Mouse (Mus musculus) midbrain, embryonic 13.5 days (tissue): ENCODE measurements around the gene Klkb1. TPM values are rescaled to one million over a fixed set of nuclear protein-coding genes. Genes with fewer than 3 reads are reported as not detected.

Source experiments
- ATAC-seq: fragments of 200-750 bp; cut with Nextera tagmentation; 2 replicates; pipeline ENCODE4 v1.8.0; 2017; ENCODE audit warnings: mild to moderate bottlenecking, moderate TSS enrichment, moderate library complexity
- H3K27ac ChIP-seq: fragments of 300-500 bp; sonication (generic); 2 replicates; pipeline ENCODE4 v1.5.1; 2015; ENCODE audit warnings: inconsistent platforms, mild to moderate bottlenecking, moderate library complexity
- H3K27me3 ChIP-seq: fragments of 300-500 bp; sonication (generic); 2 replicates; pipeline ENCODE4 v1.6.1; 2015; ENCODE audit warnings: mild to moderate bottlenecking, inconsistent platforms
- H3K36me3 ChIP-seq: fragments of 300-500 bp; sonication (generic); 2 replicates; pipeline ENCODE4 v1.6.1; 2015; ENCODE audit warnings: mild to moderate bottlenecking, inconsistent platforms
- H3K4me1 ChIP-seq: fragments of 300-500 bp; sonication (generic); replicated peaks from 2 replicates; pipeline ENCODE4 v1.6.1; 2015; ENCODE audit warnings: inconsistent platforms
- H3K4me2 ChIP-seq: fragments of 300-500 bp; sonication (generic); replicated peaks from 2 replicates; pipeline ENCODE4 v1.6.1; 2015; ENCODE audit warnings: moderate library complexity, mild to moderate bottlenecking, inconsistent platforms
- H3K4me3 ChIP-seq: fragments of 300-500 bp; sonication (generic); replicated peaks from 2 replicates; pipeline ENCODE4 v1.5.1; 2015; ENCODE audit warnings: mild to moderate bottlenecking, inconsistent platforms
- H3K9ac ChIP-seq: fragments of 300-500 bp; sonication (generic); replicated peaks from 2 replicates; pipeline ENCODE4 v1.6.1; 2015; ENCODE audit warnings: mild to moderate bottlenecking, inconsistent platforms
- H3K9me3 ChIP-seq: fragments of 300-500 bp; sonication (generic); 2 replicates; pipeline ENCODE4 v1.6.1; 2016; ENCODE audit warnings: mild to moderate bottlenecking, inconsistent platforms
- WGBS: fragments of 180-500 bp; shearing (Covaris S2); methylation state at CpG from one replicate; pipeline ENCODE4 v1.1.7; 2015; 5-methylcytosine and 5-hydroxymethylcytosine counted together
- polyA plus RNA-seq: library from polyadenylated mRNA; unstranded; fragments of >200 nt; fragmentation: Nextera tagmentation; extraction: Ambion mirVana; gene quantifications from 2 replicates; pipeline ENCODE4 v1.2.1, GENCODE M21; 2015

Klkb1 gene
- polyA plus RNA-seq, 1 experiment from 2014 or later, result not detected

DNA sequence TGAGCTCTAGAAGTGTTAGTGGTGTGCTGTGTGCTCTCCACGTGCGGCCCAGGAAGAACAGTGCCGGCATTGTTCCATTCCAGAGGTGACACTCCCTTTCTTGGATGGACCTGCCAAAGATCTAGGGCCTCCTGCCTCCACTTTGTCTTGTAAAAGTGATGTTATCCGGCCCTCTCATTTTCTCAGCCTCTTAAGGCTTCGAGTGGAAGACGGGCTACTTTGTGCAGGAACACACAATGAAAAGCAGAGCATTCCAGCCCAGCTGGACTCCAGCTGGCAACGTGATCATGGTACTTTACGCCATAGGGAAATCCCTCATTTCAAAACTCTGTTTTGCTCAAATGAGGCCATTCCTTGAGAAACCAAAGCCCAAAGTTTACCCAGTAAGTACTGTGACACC lies 27.7 kb downstream of the Klkb1 start:
- 50% methylated on average over 8 of the region's 8 CpGs for WGBS
- Histone ChIP-seq H3K4me1 (no peaks in the 10 kb centered on the region), H3K9me3 (no peaks in the 10 kb centered on the region; the same call in 1 of the 2 replicates), H3K36me3 (no peaks in the 10 kb centered on the region), H3K4me3 (no peak overlapping the region), H3K27me3 (no peaks in the 10 kb centered on the region), H3K9ac (no peak overlapping the region), H3K27ac (no peak overlapping the region), H3K4me2 (no peak overlapping the region)
- no peak for ATAC-seq

DNA sequence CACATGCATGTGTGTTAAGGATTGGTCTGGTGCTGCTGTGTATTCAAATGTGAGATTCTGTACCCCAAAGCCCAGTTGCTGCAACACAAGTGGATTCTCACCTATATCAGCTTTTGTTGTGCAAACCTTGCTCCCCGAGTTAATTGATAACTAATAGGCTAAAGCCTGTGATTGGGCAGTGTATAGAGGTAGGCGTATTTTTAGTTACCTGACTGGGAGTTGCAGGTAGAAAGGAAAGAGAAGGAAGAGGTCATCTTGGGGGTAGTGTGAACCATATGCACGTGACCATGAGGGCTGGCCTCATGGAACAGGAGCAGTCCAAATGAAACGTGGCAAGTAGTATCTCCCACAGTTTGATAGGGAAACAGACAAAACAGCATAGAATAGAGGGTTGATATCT lies 29.7 kb downstream of the Klkb1 start:
- Histone ChIP-seq H3K4me3 (no peak overlapping the region), H3K4me1 (no peaks in the 10 kb centered on the region), H3K4me2 (no peak overlapping the region), H3K9ac (no peak overlapping the region), H3K9me3 (no peaks in the 10 kb centered on the region; the same call in 1 of the 2 replicates), H3K36me3 (no peaks in the 10 kb centered on the region), H3K27ac (no peak overlapping the region), H3K27me3 (no peaks in the 10 kb centered on the region)
- 90% methylated on average over 4 of the region's 4 CpGs for WGBS
- no peak for ATAC-seq

DNA sequence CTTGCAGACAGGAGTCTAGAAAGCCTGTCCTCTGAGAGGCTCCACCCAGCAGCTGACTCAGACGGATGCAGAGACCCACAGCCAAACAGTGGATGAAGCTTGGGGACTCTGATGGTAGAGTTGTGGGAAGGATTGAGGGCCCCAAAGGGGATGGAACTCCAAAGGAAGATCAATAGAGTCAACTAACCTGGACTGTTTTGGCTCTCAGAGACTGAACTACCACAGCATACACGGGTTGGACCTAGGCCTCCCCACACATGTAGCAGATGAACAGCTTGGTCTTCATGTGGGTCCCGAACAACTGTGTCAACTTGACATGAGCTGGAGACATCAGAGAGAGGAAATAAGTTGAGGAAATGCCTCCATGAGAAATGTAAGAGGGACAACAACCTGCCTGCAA lies 31.8 kb downstream of the Klkb1 start:
- ATAC-seq, result no peak
- Histone ChIP-seq H3K36me3 (no peaks in the 10 kb centered on the region), H3K9ac (no peak overlapping the region), H3K4me2 (no peak overlapping the region), H3K27me3 (no peaks in the 10 kb centered on the region), H3K27ac (no peak overlapping the region), H3K9me3 (no peaks in the 10 kb centered on the region; the same call in 1 of the 2 replicates), H3K4me1 (no peaks in the 10 kb centered on the region), H3K4me3 (no peak overlapping the region)
- 92% methylated on average over 3 of the region's 3 CpGs for WGBS

DNA sequence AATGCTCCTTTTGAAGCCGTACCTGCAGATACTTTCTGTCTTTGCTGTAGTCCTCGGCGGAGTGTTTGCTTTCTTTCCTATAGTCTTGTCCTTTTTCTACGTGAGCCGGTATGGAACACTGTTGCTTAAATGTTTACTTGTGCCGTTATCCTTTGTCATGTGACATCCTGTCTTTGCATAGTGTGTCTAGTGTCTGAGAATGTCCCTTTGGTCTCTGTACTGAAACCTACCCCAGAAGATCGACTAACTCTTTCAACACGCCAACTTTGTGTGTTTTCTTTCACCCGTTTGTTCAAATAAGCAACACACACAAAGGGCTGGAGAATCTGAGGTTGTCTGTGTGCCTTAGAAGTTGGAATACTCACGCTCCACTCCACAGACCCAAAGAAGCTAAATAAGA lies 32.7 kb downstream of the Klkb1 start, which contains the start of gene F11:
F11 (minus strand) TSS at position 112 of the 400 bp plus-strand sequence.
- Histone ChIP-seq H3K27ac (no peak within 1 kb of the TSS), H3K36me3 (no peaks in the 10 kb centered on the region), H3K9ac (no peak within 1 kb of the TSS), H3K4me3 (no peak within 1 kb of the TSS), H3K4me1 (no peaks in the 10 kb centered on the region), H3K27me3 (no peaks in the 10 kb centered on the region), H3K4me2 (no peak within 1 kb of the TSS), H3K9me3 (no peaks in the 10 kb centered on the region; the same call in 1 of the 2 replicates)
- ATAC-seq, result no peak
- WGBS, result 90% methylated on average over 10 of the region's 10 CpGs

DNA sequence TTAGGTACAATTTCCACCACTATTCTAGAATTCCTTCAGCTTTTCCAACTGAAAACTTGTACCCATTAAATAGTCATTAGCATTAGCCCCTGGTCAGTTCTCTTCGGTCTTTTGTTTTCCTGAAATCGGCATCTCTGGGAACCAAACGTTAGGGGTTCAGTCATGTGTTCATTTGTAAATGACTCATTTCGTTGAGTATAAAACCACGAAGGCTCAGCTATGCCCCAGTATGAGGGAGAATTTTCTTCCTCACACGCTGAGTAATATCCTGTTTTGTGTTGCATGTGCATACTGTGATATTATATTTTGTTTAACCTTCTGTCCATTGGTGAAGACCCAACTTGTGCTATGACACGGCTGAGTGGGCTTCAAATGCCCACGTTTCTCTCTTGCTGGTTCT lies 36.2 kb downstream of the Klkb1 start:
- Histone ChIP-seq H3K4me3 (no peak overlapping the region), H3K27me3 (no peaks in the 10 kb centered on the region), H3K9me3 (no peaks in the 10 kb centered on the region), H3K4me2 (no peak overlapping the region), H3K27ac (no peak overlapping the region), H3K4me1 (no peaks in the 10 kb centered on the region), H3K9ac (no peak overlapping the region), H3K36me3 (no peaks in the 10 kb centered on the region)
- ATAC-seq, result no peak
- 84% methylated on average over 8 of the region's 8 CpGs for WGBS

DNA sequence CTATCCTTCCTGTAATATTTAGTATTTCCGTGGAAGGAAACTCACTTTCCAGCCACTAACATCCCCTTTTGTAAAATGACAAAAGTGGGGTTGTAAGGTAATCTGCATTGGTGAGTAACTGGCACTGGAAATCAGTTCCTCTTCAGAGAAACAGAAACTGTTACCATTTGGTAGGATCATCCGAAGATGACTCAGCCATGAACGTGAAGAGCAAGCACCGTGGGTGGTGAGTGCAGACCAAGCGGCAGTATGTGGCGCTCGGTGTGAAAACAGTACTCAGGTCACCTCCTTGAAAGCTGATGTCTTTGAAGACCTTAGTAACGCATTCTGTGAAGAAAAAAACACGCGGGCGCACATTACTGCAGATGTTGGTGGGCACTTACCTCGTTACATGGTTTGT lies 39.6 kb downstream of the Klkb1 start:
- Histone ChIP-seq H3K4me1 (no peaks in the 10 kb centered on the region), H3K4me2 (no peak overlapping the region), H3K4me3 (no peak overlapping the region), H3K9ac (no peak overlapping the region), H3K27ac (no peak overlapping the region), H3K36me3 (no peaks in the 10 kb centered on the region), H3K9me3 (no peaks in the 10 kb centered on the region), H3K27me3 (no peaks in the 10 kb centered on the region)
- no peak for ATAC-seq
- 90% methylated on average over 12 of the region's 12 CpGs for WGBS

DNA sequence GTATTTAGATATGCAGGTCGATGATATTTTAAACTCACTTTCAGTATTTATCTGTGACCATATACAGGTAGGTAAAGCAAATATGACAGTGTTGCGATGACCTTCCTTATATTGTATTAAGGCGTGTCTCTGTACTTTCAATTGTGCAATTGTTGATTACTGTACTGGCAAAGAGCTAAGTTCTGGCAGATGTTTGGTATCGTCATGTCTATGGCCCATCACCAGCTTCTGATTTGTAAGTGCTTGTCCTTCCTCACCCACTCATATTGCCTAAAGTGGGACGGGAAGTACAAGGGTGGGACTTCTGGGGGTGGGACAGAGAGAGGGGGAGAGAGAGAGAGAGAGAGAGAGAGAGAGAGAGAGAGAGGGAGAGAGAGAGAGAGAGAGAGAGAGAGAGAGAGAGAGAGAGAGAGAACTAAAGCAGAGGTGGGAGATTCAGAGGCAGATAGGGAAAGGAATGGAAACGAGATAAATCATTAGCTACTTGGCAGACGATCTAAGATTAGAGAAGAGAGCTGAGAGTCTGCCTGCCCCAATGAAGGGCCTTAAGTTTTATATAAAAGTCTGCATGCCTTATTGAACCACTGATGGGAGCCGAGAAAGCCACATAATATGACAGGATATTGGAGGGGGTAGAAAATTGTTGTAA lies 40.3 kb downstream of the Klkb1 start:
- Histone ChIP-seq H3K9ac (no peak overlapping the region), H3K4me2 (no peak overlapping the region), H3K4me1 (no peaks in the 10 kb centered on the region), H3K9me3 (no peaks in the 10 kb centered on the region), H3K27me3 (no peaks in the 10 kb centered on the region), H3K36me3 (no peaks in the 10 kb centered on the region), H3K27ac (no peak overlapping the region), H3K4me3 (no peak overlapping the region)
- no peak for ATAC-seq
- WGBS, result 91% methylated on average over 8 of the region's 8 CpGs

DNA sequence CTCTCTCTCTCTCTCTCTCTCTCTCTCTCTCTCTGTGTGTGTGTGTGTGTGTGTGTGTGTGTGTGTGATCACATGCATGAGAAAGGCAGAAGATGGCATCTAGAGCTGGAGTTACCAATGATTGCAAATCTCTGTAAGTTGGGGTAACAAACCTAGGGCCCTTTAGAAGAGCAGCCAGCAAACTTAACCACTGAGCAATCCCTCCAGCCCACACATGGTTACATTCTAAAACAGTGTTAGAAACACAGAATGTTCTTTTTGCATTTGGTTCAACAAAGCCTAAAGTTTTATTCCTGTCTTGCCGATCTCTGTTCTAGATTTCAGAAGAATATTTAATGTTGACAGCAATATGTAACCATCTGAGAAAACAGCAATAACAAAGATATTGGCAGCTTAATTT lies 41.1 kb downstream of the Klkb1 start:
- no peaks in the 10 kb centered on the region for H3K9me3 ChIP-seq
- H3K4me1 ChIP-seq, result no peaks in the 10 kb centered on the region
- ATAC-seq, result no peak
- H3K27me3 ChIP-seq, result no peaks in the 10 kb centered on the region
- no peaks in the 10 kb centered on the region for H3K36me3 ChIP-seq
- WGBS, result 92% methylated on average over 1 of the region's 1 CpGs
- no peak overlapping the region for H3K4me2 ChIP-seq
- no peak overlapping the region for H3K4me3 ChIP-seq
- no peak overlapping the region for H3K27ac ChIP-seq
- no peak overlapping the region for H3K9ac ChIP-seq

DNA sequence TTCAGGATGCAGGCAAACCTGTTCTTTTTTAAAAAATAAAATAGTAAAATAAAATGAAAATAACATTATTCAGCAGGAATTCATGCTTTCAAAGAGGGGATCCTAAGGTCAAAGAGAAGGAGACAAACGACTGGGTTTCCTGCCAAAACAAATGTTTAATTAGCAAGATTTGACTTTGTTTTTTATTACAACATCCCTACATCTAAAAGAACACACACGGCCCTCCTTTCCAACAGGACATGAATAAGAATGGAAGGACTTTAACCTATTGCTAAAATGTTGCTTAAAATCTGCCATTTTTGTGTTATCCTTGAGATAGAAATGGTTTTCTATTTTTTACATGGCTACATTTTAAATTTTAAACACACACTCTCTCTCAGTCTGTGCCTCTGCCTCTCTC lies 41.5 kb downstream of the Klkb1 start:
- Histone ChIP-seq H3K4me1 (no peaks in the 10 kb centered on the region), H3K4me2 (no peak overlapping the region), H3K9me3 (no peaks in the 10 kb centered on the region), H3K9ac (no peak overlapping the region), H3K27me3 (no peaks in the 10 kb centered on the region), H3K36me3 (no peaks in the 10 kb centered on the region), H3K27ac (no peak overlapping the region), H3K4me3 (no peak overlapping the region)
- 80% methylated on average over 2 of the region's 2 CpGs for WGBS
- no peak for ATAC-seq

DNA sequence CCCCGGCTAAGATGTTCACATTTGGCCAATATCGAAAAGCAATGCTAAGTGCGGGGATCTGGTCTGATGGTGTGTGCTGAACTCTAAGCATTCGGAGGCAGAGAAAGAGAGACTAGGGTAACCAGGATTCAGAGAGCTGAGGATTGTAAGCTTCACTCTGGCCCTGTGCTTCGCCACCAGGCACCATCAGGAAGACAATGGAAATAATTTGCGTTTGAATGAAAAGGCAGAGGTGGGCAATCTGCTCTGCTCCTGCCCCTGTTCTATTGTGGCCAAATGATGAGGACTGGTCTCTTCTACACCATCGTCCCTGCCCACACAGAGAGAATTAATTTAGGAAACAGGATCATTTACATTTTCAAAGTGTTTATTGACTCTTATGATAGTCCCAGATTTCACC lies 48.4 kb downstream of the Klkb1 start:
- no peaks in the 10 kb centered on the region for H3K4me1 ChIP-seq
- H3K9me3 ChIP-seq, result no peaks in the 10 kb centered on the region
- no peaks in the 10 kb centered on the region for H3K27me3 ChIP-seq
- WGBS, result 29% methylated on average over 7 of the region's 7 CpGs
- no peak overlapping the region for H3K4me2 ChIP-seq
- no peaks in the 10 kb centered on the region for H3K36me3 ChIP-seq
- no peak overlapping the region for H3K9ac ChIP-seq
- ATAC-seq, result no peak
- H3K27ac ChIP-seq, result no peak overlapping the region
- no peak overlapping the region for H3K4me3 ChIP-seq

DNA sequence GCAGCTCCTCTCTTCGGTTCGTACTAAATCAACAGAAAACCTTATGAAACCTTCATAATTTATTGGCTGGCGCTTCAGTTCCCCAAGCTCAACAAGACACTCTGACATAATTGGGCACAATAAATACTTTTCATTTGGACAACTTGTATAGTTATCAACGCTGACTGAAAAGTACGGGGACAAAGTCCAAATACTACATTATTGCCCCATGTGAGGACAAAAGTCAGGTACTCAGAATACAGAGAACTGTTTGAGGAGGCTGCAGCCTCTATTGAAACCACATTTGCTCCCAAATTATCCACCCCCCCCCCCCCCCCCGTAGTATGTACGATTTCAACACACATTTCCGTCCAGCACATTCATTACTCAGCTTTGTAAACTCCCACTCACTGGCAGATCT lies 55.3 kb downstream of the Klkb1 start:
- Histone ChIP-seq H3K4me2 (no peak overlapping the region), H3K4me3 (no peak overlapping the region), H3K9me3 (no peaks in the 10 kb centered on the region), H3K27ac (no peak overlapping the region), H3K27me3 (no peaks in the 10 kb centered on the region), H3K9ac (no peak overlapping the region), H3K36me3 (no peaks in the 10 kb centered on the region), H3K4me1 (peaks cover 6% of the 10 kb centered on the region; the same call in 1 of the 2 replicates)
- 95% methylated on average over 8 of the region's 8 CpGs for WGBS
- ATAC-seq, result no peak

DNA sequence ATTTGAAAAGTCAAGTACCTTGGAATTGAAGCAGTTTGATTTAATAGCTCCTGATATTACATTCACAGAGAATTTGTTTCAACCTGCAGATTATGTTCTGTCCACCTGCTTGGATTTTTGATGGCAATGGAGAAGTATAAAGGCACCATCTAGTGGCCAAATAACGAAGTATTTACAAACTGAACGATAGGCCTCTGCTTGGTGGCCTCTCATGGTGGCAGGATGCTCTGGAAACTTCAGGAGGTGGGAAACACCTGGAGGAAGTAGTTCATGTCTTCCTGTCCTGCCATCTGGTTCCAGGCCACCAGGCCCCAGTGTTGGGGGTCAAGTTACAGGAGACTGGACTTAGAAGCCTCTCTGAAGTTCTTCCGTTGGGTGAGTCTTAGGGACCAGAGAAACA lies 56.4 kb downstream of the Klkb1 start:
- Histone ChIP-seq H3K4me1 (peaks cover 6% of the 10 kb centered on the region; the same call in 1 of the 2 replicates), H3K27me3 (no peaks in the 10 kb centered on the region), H3K9me3 (no peaks in the 10 kb centered on the region), H3K4me3 (no peak overlapping the region), H3K9ac (no peak overlapping the region), H3K4me2 (no peak overlapping the region), H3K36me3 (no peaks in the 10 kb centered on the region), H3K27ac (no peak overlapping the region)
- no peak for ATAC-seq
- WGBS, result 24% methylated on average over 3 of the region's 3 CpGs
